Mouse (Mus musculus) heart, postnatal 25 days (tissue): ENCODE measurements around the gene Phf1. TPM values are rescaled to one million over a fixed set of nuclear protein-coding genes. Genes with fewer than 3 reads are reported as not detected.
"Not testable (repeated sequence)": the region's sequence is repeated elsewhere in the genome, so short reads cannot be mapped to it uniquely, and the experiment has no call there.

Experiments
- DNase-seq: peaks from one replicate; pipeline ENCODE4 v3.0.0; 2022; ENCODE audit warnings: low spot score
- intact Hi-C: fragments of 180-260 bp; cut with DNase I; formaldehyde crosslinking; loops from one replicate; pipeline ENCODE4 v1.15.1; 2025
- total RNA-seq, 2 experiments: library from RNA; stranded (reverse); gene quantifications; 2 replicates each; pipeline ENCODE4 v1.2.3; 2021

Gene Phf1
- total RNA-seq, 2 experiments from 2014 or later = 10.8 to 12.3 TPM

GRCm38 (mm10) chr17:26925414-26925813, 7.4 kb upstream of the Phf1 start:
- intact Hi-C loops = loop anchor here (10.0 kb wide), 1 partner anchor 179 kb away; no protein-coding TSS in a partner anchor
- DNase-seq = not testable (repeated sequence)

GRCm38 (mm10) chr17:26931795-26932194, 1.1 kb upstream of the Phf1 start:
- intact Hi-C loops, DNase-seq: not testable (repeated sequence)

- intact Hi-C loops = no loop called here
- no peak for DNase-seq
Observed at GRCm38 (mm10) chr17:26933419-26933818, 567 bp downstream of the Phf1 start.

- intact Hi-C loops = no loop called here
- DNase-seq = no peak
Observed at GRCm38 (mm10) chr17:26933885-26934827, 1.3 kb downstream of the Phf1 start.

GRCm38 (mm10) chr17:26935027-26935426, 2.2 kb downstream of the Phf1 start:
- DNase-seq = no peak
- intact Hi-C loops = no loop called here

GRCm38 (mm10) chr17:26936453-26936852, 3.6 kb downstream of the Phf1 start:
- no peak for DNase-seq
- intact Hi-C loops = no loop called here

GRCm38 (mm10) chr17:26936921-26937695, 4.3 kb downstream of the Phf1 start:
- DNase-seq = no peak
- intact Hi-C loops = no loop called here

GRCm38 (mm10) chr17:26937883-26938695, 5.2 kb downstream of the Phf1 start:
- intact Hi-C loops = no loop called here
- DNase-seq = no peak

GRCm38 (mm10) chr17:26938731-26939130, 5.9 kb downstream of the Phf1 start:
- no peak for DNase-seq
- intact Hi-C loops = no loop called here

- DNase-seq = peak; percentile 100
- intact Hi-C loops = no loop called here
Observed at GRCm38 (mm10) chr17:26939178-26939972, 6.5 kb downstream of the Phf1 start, which contains the start of gene Cuta. Gene Cuta (minus strand): TSS chr17:26939569.

- no peak for DNase-seq
- intact Hi-C loops = no loop called here
Observed at GRCm38 (mm10) chr17:26939973-26940300, 7.1 kb downstream of the Phf1 start.

- DNase-seq = no peak
- intact Hi-C loops = no loop called here
Observed at GRCm38 (mm10) chr17:26941031-26941789, 8.4 kb downstream of the Phf1 start, which contains the start of gene Syngap1. Gene Syngap1 (plus strand): TSS chr17:26941253.

- intact Hi-C loops = no loop called here
- no peak for DNase-seq
Observed at GRCm38 (mm10) chr17:26941841-26942570, 9.2 kb downstream of the Phf1 start.

- DNase-seq = no peak
- intact Hi-C loops = no loop called here
Observed at GRCm38 (mm10) chr17:26945824-26946495, 13.1 kb downstream of the Phf1 start.

- intact Hi-C loops = no loop called here
- DNase-seq = peak; percentile 64
Observed at GRCm38 (mm10) chr17:26946567-26946966, 13.7 kb downstream of the Phf1 start.

GRCm38 (mm10) chr17:26947231-26948100, 14.6 kb downstream of the Phf1 start:
- intact Hi-C loops = no loop called here

More at GRCm38 (mm10) chr17:26947231-26948100, 14.6 kb downstream of the Phf1 start:
- no peak for DNase-seq
